Mouse (Mus musculus): ENCODE measurements around the gene Olfr283. TPM values are rescaled to one million over a fixed set of nuclear protein-coding genes. Genes with fewer than 3 reads are reported as not detected.

Gene Olfr283
- polyA plus RNA-seq, 1 experiment from 2014 or later: not detected

DNA sequence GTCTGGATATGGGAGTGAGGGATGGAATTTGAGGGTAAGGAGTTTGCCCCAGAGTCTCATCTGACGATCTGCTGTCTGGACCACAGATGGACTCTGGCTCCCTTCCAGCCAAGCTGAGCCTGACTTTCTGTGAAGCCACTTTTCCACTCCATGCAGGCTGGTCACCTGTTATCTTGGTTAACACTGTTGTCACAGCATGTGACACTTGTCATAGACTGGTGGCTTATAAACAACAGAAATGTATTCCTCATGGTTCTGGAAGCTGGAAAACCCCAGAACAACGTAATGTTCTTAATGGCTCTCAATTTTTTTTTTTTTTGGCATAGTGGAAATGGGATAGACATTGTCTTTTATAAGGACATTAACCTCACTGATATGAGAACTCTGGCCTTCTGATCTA lies 28.9 kb upstream of the Olfr283 start:
- no peaks in the 10 kb centered on the region for H3K9me3 ChIP-seq (ENCODE audit: control insufficient read depth, low read length)
- H3K36me3 ChIP-seq (ENCODE audit: control insufficient read depth, insufficient read depth, low read length): no peaks in the 10 kb centered on the region
- H3K27ac ChIP-seq (ENCODE audit: low read depth, low read length): no peak overlapping the region
- H3K27me3 ChIP-seq (ENCODE audit: control insufficient read depth, insufficient read depth, low read length): no peaks in the 10 kb centered on the region
- WGBS: 91% methylated on average over 2 of the region's 2 CpGs
- H3K4me1 ChIP-seq (ENCODE audit: control insufficient read depth, insufficient read depth, low read length): no peaks in the 10 kb centered on the region
- H3K4me3 ChIP-seq (ENCODE audit: low read depth, low read length): no peak overlapping the region
- H3K4me2 ChIP-seq (ENCODE audit: low read depth, low read length): no peak overlapping the region
- no peak for ATAC-seq (ENCODE audit: low read depth)
- H3K9ac ChIP-seq (replicated peaks; ENCODE audit: low read depth, low read length): no peak overlapping the region

DNA sequence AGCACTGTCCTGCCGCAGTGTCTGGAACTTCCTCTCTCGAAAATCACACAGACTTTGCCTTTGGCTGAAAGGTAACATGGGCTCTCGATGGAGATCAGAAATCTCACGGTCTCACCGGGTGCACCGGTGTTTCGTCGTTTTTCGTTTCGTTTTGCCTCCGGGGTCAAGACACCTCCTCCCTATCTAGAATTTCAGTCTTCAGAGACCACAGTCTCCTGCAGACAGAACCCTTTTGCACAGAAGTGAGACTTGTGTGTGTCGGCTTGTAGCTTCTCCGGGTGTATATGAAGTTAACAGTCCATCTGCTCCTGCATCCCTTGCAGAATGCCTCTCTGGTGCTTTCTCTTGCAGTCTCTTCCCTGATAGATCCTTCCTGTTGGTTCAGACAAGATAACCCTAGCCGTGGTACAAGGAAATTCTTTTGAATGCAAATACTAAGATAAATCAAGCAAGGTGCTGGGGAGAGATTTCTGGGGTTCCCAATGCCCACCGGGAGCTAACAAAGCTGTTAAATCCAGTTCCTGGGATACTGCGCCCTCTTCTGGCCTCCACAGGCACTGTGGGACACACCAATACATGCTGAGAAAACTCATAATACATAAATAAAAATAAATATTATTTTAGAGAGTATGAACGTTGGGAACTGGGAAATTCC lies 27.8 kb upstream of the Olfr283 start:
- Histone ChIP-seq H3K36me3 (ENCODE audit: control insufficient read depth, insufficient read depth, low read length) (no peaks in the 10 kb centered on the region), H3K9ac (replicated peaks; ENCODE audit: low read depth, low read length) (no peak overlapping the region), H3K27me3 (ENCODE audit: control insufficient read depth, insufficient read depth, low read length) (no peaks in the 10 kb centered on the region), H3K4me2 (ENCODE audit: low read depth, low read length) (no peak overlapping the region), H3K27ac (ENCODE audit: low read depth, low read length) (no peak overlapping the region), H3K4me3 (ENCODE audit: low read depth, low read length) (no peak overlapping the region), H3K4me1 (ENCODE audit: control insufficient read depth, insufficient read depth, low read length) (no peaks in the 10 kb centered on the region), H3K9me3 (ENCODE audit: control insufficient read depth, low read length) (no peaks in the 10 kb centered on the region)
- 75% methylated on average over 17 of the region's 17 CpGs for WGBS
- no peak for ATAC-seq (ENCODE audit: low read depth)

DNA sequence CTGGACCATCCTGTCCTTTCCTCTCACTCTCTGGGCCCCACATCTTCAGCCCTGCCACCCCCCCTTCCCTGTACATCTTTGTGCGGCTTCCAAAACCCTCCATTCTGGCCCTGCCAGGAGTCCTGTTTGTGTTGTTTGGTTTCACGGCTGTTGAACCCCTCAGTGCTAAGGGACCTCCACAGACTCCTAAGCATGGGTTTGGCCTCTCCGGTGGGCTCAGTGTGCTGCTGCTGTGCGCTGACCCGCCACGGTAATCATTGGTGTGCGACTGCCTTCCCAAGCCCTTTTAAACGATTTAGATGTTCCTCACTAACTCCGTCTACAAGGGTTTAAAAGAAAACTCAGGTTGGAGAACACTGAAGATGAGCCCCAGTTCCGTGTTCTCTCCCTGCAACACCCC lies 21.6 kb upstream of the Olfr283 start:
- Histone ChIP-seq H3K36me3 (ENCODE audit: control insufficient read depth, insufficient read depth, low read length) (no peaks in the 10 kb centered on the region), H3K9ac (replicated peaks; ENCODE audit: low read depth, low read length) (no peak overlapping the region), H3K27me3 (ENCODE audit: control insufficient read depth, insufficient read depth, low read length) (no peaks in the 10 kb centered on the region), H3K9me3 (ENCODE audit: control insufficient read depth, low read length) (no peaks in the 10 kb centered on the region), H3K27ac (ENCODE audit: low read depth, low read length) (no peak overlapping the region), H3K4me2 (ENCODE audit: low read depth, low read length) (no peak overlapping the region), H3K4me1 (ENCODE audit: control insufficient read depth, insufficient read depth, low read length) (no peaks in the 10 kb centered on the region), H3K4me3 (ENCODE audit: low read depth, low read length) (no peak overlapping the region)
- no peak for ATAC-seq (ENCODE audit: low read depth)
- 90% methylated on average over 10 of the region's 10 CpGs for WGBS

DNA sequence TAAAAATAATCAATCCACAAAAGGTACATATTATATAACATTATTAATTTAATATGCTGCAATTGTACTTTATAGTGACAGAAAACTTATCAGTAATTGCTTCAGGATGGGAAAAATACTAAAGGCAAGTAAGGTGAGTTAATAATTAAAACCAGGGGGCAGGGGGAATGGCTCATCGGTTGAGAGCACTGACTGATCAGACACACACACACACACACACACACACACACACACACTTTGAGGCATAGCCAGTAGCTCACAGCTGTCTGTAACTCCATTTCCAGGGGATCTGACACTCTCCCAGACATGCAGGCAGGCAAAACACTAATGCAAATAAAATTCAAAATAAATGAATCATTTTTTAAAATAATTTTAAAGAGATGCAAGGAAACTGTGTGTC lies 16.4 kb upstream of the Olfr283 start:
- Histone ChIP-seq H3K4me1 (ENCODE audit: control insufficient read depth, insufficient read depth, low read length) (no peaks in the 10 kb centered on the region), H3K9me3 (ENCODE audit: control insufficient read depth, low read length) (no peaks in the 10 kb centered on the region), H3K9ac (replicated peaks; ENCODE audit: low read depth, low read length) (no peak overlapping the region), H3K4me3 (ENCODE audit: low read depth, low read length) (no peak overlapping the region), H3K27ac (ENCODE audit: low read depth, low read length) (no peak overlapping the region), H3K4me2 (ENCODE audit: low read depth, low read length) (no peak overlapping the region), H3K36me3 (ENCODE audit: control insufficient read depth, insufficient read depth, low read length) (no peaks in the 10 kb centered on the region), H3K27me3 (ENCODE audit: control insufficient read depth, insufficient read depth, low read length) (no peaks in the 10 kb centered on the region)
- 88% methylated on average over 1 of the region's 1 CpGs for WGBS
- ATAC-seq (ENCODE audit: low read depth): no peak

DNA sequence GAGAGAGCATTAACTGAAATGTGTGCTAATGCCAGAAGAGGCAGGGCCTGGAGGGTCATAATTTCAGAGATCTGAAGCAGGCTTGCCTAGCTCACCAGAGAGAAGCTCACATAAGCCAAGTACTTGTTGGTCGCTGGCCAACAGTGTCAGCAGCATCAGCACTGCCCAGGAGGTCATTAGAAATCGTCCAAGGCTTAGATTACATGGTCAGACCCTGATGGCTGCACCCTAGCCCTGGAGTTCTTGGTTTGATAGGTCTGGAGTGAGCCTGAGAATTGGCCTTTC lies 11.1 kb upstream of the Olfr283 start:
- Histone ChIP-seq H3K4me2 (ENCODE audit: low read depth, low read length) (no peak overlapping the region), H3K9ac (replicated peaks; ENCODE audit: low read depth, low read length) (no peak overlapping the region), H3K27ac (ENCODE audit: low read depth, low read length) (no peak overlapping the region), H3K4me3 (ENCODE audit: low read depth, low read length) (no peak overlapping the region), H3K4me1 (ENCODE audit: control insufficient read depth, insufficient read depth, low read length) (no peaks in the 10 kb centered on the region), H3K36me3 (ENCODE audit: control insufficient read depth, insufficient read depth, low read length) (no peaks in the 10 kb centered on the region), H3K27me3 (ENCODE audit: control insufficient read depth, insufficient read depth, low read length) (no peaks in the 10 kb centered on the region), H3K9me3 (ENCODE audit: control insufficient read depth, low read length) (no peaks in the 10 kb centered on the region)
- no peak for ATAC-seq (ENCODE audit: low read depth)
- WGBS: 45% methylated on average over 2 of the region's 2 CpGs

DNA sequence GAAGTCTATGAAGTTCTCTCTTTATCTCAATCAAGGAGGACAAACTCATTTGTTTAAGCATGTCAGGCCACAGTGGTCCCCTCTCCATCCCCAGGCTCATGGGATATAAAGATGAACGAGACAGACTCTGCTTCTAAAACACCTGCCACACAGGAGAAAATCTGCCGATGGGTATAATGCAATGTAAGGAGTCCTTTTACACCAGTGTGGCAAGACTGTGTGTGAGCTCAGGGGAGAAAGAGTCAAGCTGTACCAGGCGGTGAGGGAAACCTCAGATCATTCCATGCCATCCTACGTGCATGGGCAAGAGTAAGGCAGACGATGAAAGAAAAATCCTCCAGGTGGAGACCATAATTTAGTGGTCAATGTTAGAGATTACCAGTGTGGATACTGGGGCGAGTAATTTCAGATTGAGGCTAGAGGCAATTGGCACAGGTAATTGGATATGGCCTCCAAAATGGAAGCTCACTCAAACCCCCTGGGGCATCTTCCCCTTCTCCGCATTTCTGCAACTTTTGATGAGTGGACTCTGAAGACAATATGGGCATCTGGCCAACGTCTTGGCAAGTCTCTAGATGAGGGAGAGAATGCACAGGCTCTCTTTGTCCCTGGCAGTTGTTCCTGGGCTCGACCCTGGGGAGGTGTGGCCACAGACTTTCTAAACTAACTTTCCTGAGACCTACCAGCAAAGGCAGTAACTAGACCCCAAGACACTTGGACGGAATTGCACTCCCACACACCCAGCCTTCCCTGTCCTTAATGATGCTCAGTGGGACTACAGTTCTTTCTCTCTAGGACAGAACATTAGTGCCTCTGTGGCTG lies 10.5 kb upstream of the Olfr283 start:
- Histone ChIP-seq H3K9me3 (ENCODE audit: control insufficient read depth, low read length) (no peaks in the 10 kb centered on the region), H3K4me1 (ENCODE audit: control insufficient read depth, insufficient read depth, low read length) (no peaks in the 10 kb centered on the region), H3K36me3 (ENCODE audit: control insufficient read depth, insufficient read depth, low read length) (no peaks in the 10 kb centered on the region), H3K4me3 (ENCODE audit: low read depth, low read length) (no peak overlapping the region), H3K27me3 (ENCODE audit: control insufficient read depth, insufficient read depth, low read length) (no peaks in the 10 kb centered on the region), H3K4me2 (ENCODE audit: low read depth, low read length) (no peak overlapping the region), H3K9ac (replicated peaks; ENCODE audit: low read depth, low read length) (no peak overlapping the region), H3K27ac (ENCODE audit: low read depth, low read length) (no peak overlapping the region)
- WGBS: 72% methylated on average over 10 of the region's 10 CpGs
- no peak for ATAC-seq (ENCODE audit: low read depth)

DNA sequence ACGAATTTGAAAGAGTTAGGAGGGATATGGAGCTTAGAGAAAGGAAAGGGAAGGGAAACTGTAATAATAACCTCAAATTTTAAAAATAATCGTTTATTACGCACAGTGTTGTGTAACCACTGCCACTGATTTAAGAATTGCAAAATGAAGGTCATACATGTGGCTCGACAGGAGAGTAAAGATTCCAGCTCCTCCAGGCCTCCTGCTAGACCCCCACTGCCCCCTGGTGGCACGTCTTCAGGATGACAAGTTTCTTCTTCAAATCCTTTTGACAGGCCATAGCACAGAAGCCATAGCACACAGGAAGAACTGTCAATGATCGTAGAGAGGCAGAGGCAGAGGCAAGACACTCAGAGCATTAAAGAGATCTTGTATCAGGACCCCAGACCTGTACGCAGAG lies 9.1 kb upstream of the Olfr283 start:
- H3K4me1 ChIP-seq (ENCODE audit: control insufficient read depth, insufficient read depth, low read length): no peaks in the 10 kb centered on the region
- H3K9me3 ChIP-seq (ENCODE audit: control insufficient read depth, low read length): no peaks in the 10 kb centered on the region
- WGBS: 33% methylated on average over 7 of the region's 7 CpGs
- 0 out of 2 replicates have a peak, but pooled peaks have one; percentile 14 for ATAC-seq (ENCODE audit: low read depth)
- no peaks in the 10 kb centered on the region for H3K36me3 ChIP-seq (ENCODE audit: control insufficient read depth, insufficient read depth, low read length)
- no peak overlapping the region for H3K4me3 ChIP-seq (ENCODE audit: low read depth, low read length)
- H3K9ac ChIP-seq (replicated peaks; ENCODE audit: low read depth, low read length): no peak overlapping the region
- H3K27me3 ChIP-seq (ENCODE audit: control insufficient read depth, insufficient read depth, low read length): no peaks in the 10 kb centered on the region
- no peak overlapping the region for H3K4me2 ChIP-seq (ENCODE audit: low read depth, low read length)
- no peak overlapping the region for H3K27ac ChIP-seq (ENCODE audit: low read depth, low read length)

DNA sequence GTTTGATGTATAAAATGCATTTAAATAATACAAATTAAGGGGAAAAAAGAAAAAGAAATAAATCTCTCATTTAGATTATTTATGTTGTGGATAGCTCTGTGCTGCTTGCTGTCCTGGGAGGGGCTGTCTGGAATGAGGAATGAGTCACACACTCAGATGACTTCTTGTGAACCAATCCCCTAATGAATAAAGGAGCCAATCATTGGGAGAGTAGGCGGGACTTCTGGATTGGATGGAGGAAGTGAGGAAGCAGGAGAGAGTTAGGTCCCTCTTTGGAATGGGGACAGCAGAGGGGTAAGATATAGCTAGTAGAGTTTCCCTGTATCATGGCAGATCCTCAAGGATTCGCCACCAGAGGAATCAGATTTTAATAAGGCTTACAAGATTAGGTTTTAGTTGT lies 6.9 kb upstream of the Olfr283 start:
- WGBS: 83% methylated on average over 2 of the region's 2 CpGs
- no peaks in the 10 kb centered on the region for H3K36me3 ChIP-seq (ENCODE audit: control insufficient read depth, insufficient read depth, low read length)
- no peak overlapping the region for H3K4me3 ChIP-seq (ENCODE audit: low read depth, low read length)
- H3K4me2 ChIP-seq (ENCODE audit: low read depth, low read length): no peak overlapping the region
- H3K27me3 ChIP-seq (ENCODE audit: control insufficient read depth, insufficient read depth, low read length): no peaks in the 10 kb centered on the region
- ATAC-seq (ENCODE audit: low read depth): no peak
- no peak overlapping the region for H3K9ac ChIP-seq (replicated peaks; ENCODE audit: low read depth, low read length)
- H3K4me1 ChIP-seq (ENCODE audit: control insufficient read depth, insufficient read depth, low read length): no peaks in the 10 kb centered on the region
- no peaks in the 10 kb centered on the region for H3K9me3 ChIP-seq (ENCODE audit: control insufficient read depth, low read length)
- H3K27ac ChIP-seq (ENCODE audit: low read depth, low read length): no peak overlapping the region

DNA sequence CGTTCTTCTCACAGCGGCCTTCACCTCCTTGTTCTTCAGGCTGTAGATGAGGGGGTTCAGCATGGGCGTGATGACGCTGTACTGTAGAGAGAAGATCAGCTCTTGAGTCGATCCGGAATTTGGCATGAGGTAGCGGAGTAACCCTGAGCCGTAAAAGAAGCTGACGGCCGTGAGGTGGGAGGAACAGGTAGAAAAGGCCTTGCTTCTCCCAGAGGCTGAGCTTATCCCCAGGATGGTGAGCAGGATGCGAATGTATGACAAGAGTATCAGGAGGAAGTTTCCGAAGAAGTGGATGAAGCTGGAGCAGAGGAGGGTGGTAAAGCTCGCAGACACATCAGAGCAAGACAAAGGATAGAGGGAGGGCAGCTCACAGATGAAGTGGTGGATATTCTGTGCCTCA lies 2.5 kb downstream of the Olfr283 start:
- no peaks in the 10 kb centered on the region for H3K9me3 ChIP-seq (ENCODE audit: control insufficient read depth, low read length)
- no peak overlapping the region for H3K9ac ChIP-seq (replicated peaks; ENCODE audit: low read depth, low read length)
- H3K27ac ChIP-seq (ENCODE audit: low read depth, low read length): no peak overlapping the region

More for the DNA sequence above, 2.5 kb downstream of the Olfr283 start:
- Histone ChIP-seq H3K36me3 (ENCODE audit: control insufficient read depth, insufficient read depth, low read length) (no peaks in the 10 kb centered on the region), H3K27me3 (ENCODE audit: control insufficient read depth, insufficient read depth, low read length) (no peaks in the 10 kb centered on the region), H3K4me3 (ENCODE audit: low read depth, low read length) (no peak overlapping the region), H3K4me2 (ENCODE audit: low read depth, low read length) (no peak overlapping the region), H3K4me1 (ENCODE audit: control insufficient read depth, insufficient read depth, low read length) (no peaks in the 10 kb centered on the region)
- ATAC-seq (ENCODE audit: low read depth): no peak
- WGBS: 94% methylated on average over 13 of the region's 13 CpGs
